Mouse (Mus musculus) WW6 (cell line): ENCODE measurements at regions not wholly inside any gene's neighbourhood (a gene's known extent, or its start where the extent isn't known, plus 50 kb on each side); places are given as distances from the start of the nearest gene placed in this dataset.
"Not testable (repeated sequence)": the region's sequence is repeated elsewhere in the genome, so short reads cannot be mapped to it uniquely, and the experiment has no call there.

ENCODE experiments used
- DNase-seq: peaks from one replicate; pipeline ENCODE4 v3.0.0-alpha.2; 2013; ENCODE audit warnings: low read depth, low spot score

- no peak for DNase-seq
Measured at GRCm38 (mm10) chr2:128265014-128265990, 139.5 kb downstream of the Bcl2l11 start.

GRCm38 (mm10) chr2:128270377-128271129, 144.7 kb downstream of the Bcl2l11 start:
- no peak for DNase-seq

GRCm38 (mm10) chr2:128272789-128273188, 147.0 kb downstream of the Bcl2l11 start:
- peak; percentile 18 for DNase-seq

GRCm38 (mm10) chr2:128273292-128273691, 147.5 kb downstream of the Bcl2l11 start:
- DNase-seq = no peak

GRCm38 (mm10) chr2:128276337-128276736, 150.5 kb downstream of the Bcl2l11 start:
- DNase-seq = no peak

GRCm38 (mm10) chr2:128277387-128278123, 151.7 kb downstream of the Bcl2l11 start:
- no peak for DNase-seq

- DNase-seq = no peak
Measured at GRCm38 (mm10) chr2:128278124-128278432, 152.2 kb downstream of the Bcl2l11 start.

GRCm38 (mm10) chr2:128278608-128279081, 152.8 kb downstream of the Bcl2l11 start:
- no peak for DNase-seq

- no peak for DNase-seq
Measured at GRCm38 (mm10) chr2:128279127-128279710, 153.4 kb downstream of the Bcl2l11 start.

- no peak for DNase-seq
Measured at GRCm38 (mm10) chr2:128282591-128282990, 156.8 kb downstream of the Bcl2l11 start.

- DNase-seq = no peak
Measured at GRCm38 (mm10) chr2:128284822-128285421, 159.1 kb downstream of the Bcl2l11 start.

- no peak for DNase-seq
Measured at GRCm38 (mm10) chr2:128285457-128285856, 159.6 kb downstream of the Bcl2l11 start.

GRCm38 (mm10) chr2:128288138-128288551, 162.3 kb downstream of the Bcl2l11 start:
- no peak for DNase-seq

GRCm38 (mm10) chr2:128290609-128291008, 164.8 kb downstream of the Bcl2l11 start:
- no peak for DNase-seq

GRCm38 (mm10) chr2:128294610-128295009, 168.8 kb downstream of the Bcl2l11 start:
- DNase-seq = no peak

GRCm38 (mm10) chr2:128295018-128295424, 169.2 kb downstream of the Bcl2l11 start:
- DNase-seq = no peak

- no peak for DNase-seq
Measured at GRCm38 (mm10) chr2:128295726-128296234, 169.9 kb downstream of the Bcl2l11 start.

GRCm38 (mm10) chr2:128296423-128296822, 170.6 kb downstream of the Bcl2l11 start:
- not testable (repeated sequence) for DNase-seq

GRCm38 (mm10) chr2:128296897-128297296, 171.1 kb downstream of the Bcl2l11 start:
- no peak for DNase-seq

GRCm38 (mm10) chr2:128297821-128298220, 172.0 kb downstream of the Bcl2l11 start:
- DNase-seq = no peak

- DNase-seq = no peak
Measured at GRCm38 (mm10) chr2:128298996-128299395, 173.2 kb downstream of the Bcl2l11 start.
